Mouse (Mus musculus): ENCODE measurements around the gene Appl2.

GRCm38 (mm10) chr10:83629190-83629781, 19.3 kb downstream of the Appl2 start:
- TF ChIP-seq POLR2A (IDR thresholded peaks at IDR 0.05; ENCODE audit: insufficient read depth, low read depth, low read length), result no peak
- no peak for TF ChIP-seq EP300 (IDR thresholded peaks at IDR 0.05; ENCODE audit: insufficient read depth, low read depth, low read length)
- TF ChIP-seq CTCF (IDR thresholded peaks at IDR 0.05), result no peak

Measured in heart, adult 2 months (tissue).